Mouse (Mus musculus) forebrain, embryonic 12.5 days (tissue): Measurements from ENCODE around the gene Morn1. TPM values are rescaled to one million over a fixed set of nuclear protein-coding genes. Genes with fewer than 3 reads are reported as not detected.

Experiments
- ATAC-seq: fragments of 200-750 bp; cut with Nextera tagmentation; 2 replicates; pipeline ENCODE4 v1.8.0; 2017; ENCODE audit warnings: moderate TSS enrichment; ENCODE audit not compliant: low FRiP score
- H3K27ac ChIP-seq: fragments of 300-500 bp; sonication (generic); 2 replicates; pipeline ENCODE4 v1.5.1; 2016; ENCODE audit warnings: mild to moderate bottlenecking
- H3K27me3 ChIP-seq: fragments of 300-500 bp; sonication (generic); 2 replicates; pipeline ENCODE4 v1.6.1; 2016; ENCODE audit warnings: mild to moderate bottlenecking
- H3K36me3 ChIP-seq: fragments of 300-500 bp; sonication (generic); replicated peaks from 2 replicates; pipeline ENCODE4 v1.6.1; 2016; ENCODE audit warnings: mild to moderate bottlenecking
- H3K4me1 ChIP-seq: fragments of 300-500 bp; sonication (generic); 2 replicates; pipeline ENCODE4 v1.6.1; 2016
- H3K4me2 ChIP-seq: fragments of 300-500 bp; sonication (generic); 2 replicates; pipeline ENCODE4 v1.6.1; 2016; ENCODE audit warnings: mild to moderate bottlenecking, moderate library complexity
- H3K4me3 ChIP-seq: fragments of 300-500 bp; sonication (generic); replicated peaks from 2 replicates; pipeline ENCODE4 v1.5.1; 2016; ENCODE audit warnings: mild to moderate bottlenecking
- H3K9ac ChIP-seq: fragments of 300-500 bp; sonication (generic); 2 replicates; pipeline ENCODE4 v1.6.1; 2016; ENCODE audit warnings: mild to moderate bottlenecking
- H3K9me3 ChIP-seq: fragments of 300-500 bp; sonication (generic); 2 replicates; pipeline ENCODE4 v1.6.1; 2016
- WGBS: fragments of 180-500 bp; shearing (Covaris S2); methylation state at CpG from one replicate; pipeline ENCODE4 v1.1.7; 2016; 5-methylcytosine and 5-hydroxymethylcytosine counted together
- polyA plus RNA-seq: library from polyadenylated mRNA; unstranded; fragments of >200 nt; fragmentation: Nextera tagmentation; extraction: Ambion mirVana; gene quantifications from 2 replicates; pipeline ENCODE4 v1.2.1, GENCODE M21; 2016

The Morn1 gene
- polyA plus RNA-seq = 6.9 and 7.0 TPM in 2 replicates

DNA sequence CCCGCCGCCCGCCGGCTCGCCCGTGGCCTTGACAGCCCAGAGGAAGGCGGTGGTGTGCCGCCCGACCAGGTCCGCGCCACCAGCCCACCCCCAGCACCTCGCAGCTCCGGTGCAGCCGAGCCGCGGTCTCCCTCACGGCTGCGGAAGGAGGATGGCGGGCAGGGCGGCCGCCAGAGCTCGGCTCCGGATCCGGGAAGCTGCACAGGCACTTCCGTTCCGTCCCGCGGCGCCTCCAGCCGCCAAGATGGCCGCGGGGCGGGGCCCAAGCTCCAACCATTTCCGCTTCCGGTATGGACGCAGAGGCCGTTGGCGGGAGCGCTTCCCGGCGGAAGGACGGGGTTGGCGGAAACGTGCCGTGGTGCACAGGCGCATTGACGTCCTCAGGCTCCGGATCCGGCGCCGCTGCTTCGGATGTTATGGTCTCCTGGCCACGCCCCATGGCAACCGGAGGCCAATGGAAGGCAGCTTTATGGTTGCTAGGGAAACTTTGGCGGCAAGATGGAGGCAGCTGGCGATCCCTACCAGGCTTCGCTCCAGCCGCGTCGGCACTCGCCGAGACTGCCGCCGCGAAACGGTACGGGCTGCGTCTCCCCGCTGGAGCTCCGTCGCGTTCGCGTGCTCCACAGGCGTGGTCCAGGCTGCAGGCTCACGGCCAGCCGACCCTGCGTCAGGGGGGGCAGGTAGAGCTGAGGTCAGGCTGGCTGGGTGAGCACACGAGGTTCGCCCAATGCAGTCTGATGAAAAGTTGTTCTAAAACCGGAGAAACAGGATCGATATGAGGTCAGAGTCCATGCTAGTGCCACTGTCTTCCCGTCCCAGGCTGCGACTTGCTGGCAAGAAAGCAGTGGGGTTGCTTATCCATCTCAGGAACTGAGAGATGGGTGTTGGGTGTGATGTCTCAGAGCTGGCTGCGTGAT is at the start of gene Morn1, which contains the start of gene Rer1:
TSS of gene Morn1 (plus strand) at position 470 of the 917 bp plus-strand sequence.
TSS of gene Rer1 (minus strand) at position 275 of the 917 bp plus-strand sequence.
- Histone ChIP-seq H3K4me2 (peak within 1 kb of the TSS; percentile 98), H3K4me3 (peak within 1 kb of the TSS; percentile 85), H3K9ac (peak within 1 kb of the TSS; percentile 92), H3K27ac (peak within 1 kb of the TSS; percentile 93), H3K9me3 (no peaks in the 10 kb centered on the region), H3K4me1 (peaks cover 30% of the 10 kb centered on the region), H3K36me3 (peaks cover 25% of the 10 kb centered on the region), H3K27me3 (no peaks in the 10 kb centered on the region)
- ATAC-seq = peak; percentile 97
- WGBS = under 1% methylated on average over 83 of the region's 85 CpGs

DNA sequence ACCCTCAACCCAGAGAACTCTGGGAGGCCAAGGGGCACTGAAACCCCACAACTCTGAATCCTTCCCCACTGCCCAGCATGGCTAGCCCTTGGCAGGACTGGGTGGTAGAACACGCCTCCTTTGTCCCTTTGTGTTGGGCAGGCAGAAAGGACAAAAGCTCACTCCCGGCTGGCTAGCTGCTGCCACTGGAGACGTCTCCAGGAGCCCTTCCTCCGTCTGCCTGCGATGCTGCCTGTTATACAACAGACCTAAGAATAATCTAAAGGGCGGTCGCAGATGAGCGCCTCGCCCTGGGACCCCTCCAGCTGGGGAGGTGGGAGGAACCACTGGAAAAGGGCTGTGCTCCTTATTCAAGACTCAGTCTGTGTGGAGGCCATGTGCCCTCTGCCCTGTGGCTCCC is 46.2 kb upstream of the Morn1 start:
- no peaks in the 10 kb centered on the region for H3K9me3 ChIP-seq
- H3K9ac ChIP-seq = peak overlapping the region; percentile 13
- H3K4me3 ChIP-seq = no peak overlapping the region
- ATAC-seq = peak; percentile 39; the same call in 1 of the 2 replicates
- WGBS = 4% methylated on average over 9 of the region's 9 CpGs
- peak overlapping the region; percentile 36; the same call in 1 of the 2 replicates for H3K27ac ChIP-seq
- no peaks in the 10 kb centered on the region for H3K36me3 ChIP-seq
- peak overlapping the region; percentile 4; the same call in 1 of the 2 replicates for H3K4me2 ChIP-seq
- peaks cover 78% of the 10 kb centered on the region for H3K27me3 ChIP-seq
- peaks cover 29% of the 10 kb centered on the region for H3K4me1 ChIP-seq

DNA sequence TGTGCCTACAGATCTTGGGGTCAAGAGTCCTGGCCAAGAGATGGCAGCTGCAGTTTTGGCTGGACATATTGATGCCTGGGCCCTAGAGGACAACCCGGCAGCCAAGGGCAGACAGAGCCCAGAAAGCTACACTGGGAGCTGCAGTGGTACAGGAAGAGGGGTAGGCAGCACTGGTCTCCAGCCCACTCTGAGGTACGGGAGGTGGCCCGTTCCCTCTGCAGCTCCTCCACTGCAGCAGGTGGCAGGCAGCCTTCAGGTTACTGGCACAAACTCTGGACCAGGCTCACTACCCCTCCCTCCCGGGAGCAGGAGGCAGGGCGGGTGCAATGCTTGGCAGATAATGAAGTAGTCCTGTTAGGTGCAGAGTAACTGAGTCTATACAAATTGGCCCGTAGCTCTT is 45.7 kb upstream of the Morn1 start:
- H3K4me3 ChIP-seq = no peak overlapping the region
- no peaks in the 10 kb centered on the region for H3K36me3 ChIP-seq
- no peak for ATAC-seq
- WGBS = 49% methylated on average over 6 of the region's 6 CpGs
- H3K9me3 ChIP-seq = no peaks in the 10 kb centered on the region
- H3K27ac ChIP-seq = no peak overlapping the region
- H3K27me3 ChIP-seq = peaks cover 78% of the 10 kb centered on the region
- H3K4me1 ChIP-seq = peaks cover 29% of the 10 kb centered on the region
- H3K9ac ChIP-seq = peak overlapping the region; percentile 13
- peak overlapping the region; percentile 4; the same call in 1 of the 2 replicates for H3K4me2 ChIP-seq

DNA sequence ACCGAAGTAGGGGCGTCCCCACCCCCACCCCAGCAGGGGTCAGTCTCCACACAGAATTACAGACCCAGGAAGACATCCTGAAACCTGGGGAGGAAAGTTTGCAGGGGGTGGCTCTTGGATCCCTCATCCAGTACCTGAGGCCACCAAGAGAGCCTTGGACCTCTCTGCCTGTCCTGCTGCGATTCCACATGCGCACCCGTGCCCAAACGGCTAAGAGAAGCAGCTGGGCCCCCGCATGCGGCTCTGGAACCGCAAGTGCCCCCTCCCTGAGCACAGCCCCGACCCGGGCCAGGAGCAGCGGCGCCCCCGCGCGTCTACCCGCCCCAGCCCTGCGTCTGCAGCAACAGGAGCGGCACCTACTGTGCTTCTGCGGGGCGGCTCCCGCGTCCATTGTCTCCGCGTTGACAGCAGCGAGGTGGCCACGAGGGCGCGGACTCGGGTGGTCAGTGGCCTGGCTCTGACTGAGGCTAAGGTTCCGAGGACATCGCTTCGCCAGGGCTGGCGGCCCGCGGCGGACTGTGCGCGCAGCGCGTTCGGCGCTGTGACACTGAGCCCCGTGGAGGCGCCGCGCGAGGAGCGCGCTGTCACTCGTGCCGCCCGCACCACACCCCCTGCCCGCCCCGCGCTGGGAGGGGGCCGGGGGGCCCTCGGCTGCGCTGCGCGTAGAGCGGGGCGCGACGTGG is 43.6 kb upstream of the Morn1 start:
- WGBS = 2% methylated on average over 62 of the region's 65 CpGs
- no peaks in the 10 kb centered on the region for H3K36me3 ChIP-seq
- peaks cover 29% of the 10 kb centered on the region for H3K4me1 ChIP-seq
- peak overlapping the region; percentile 48 for H3K9ac ChIP-seq
- H3K27ac ChIP-seq = no peak overlapping the region
- H3K9me3 ChIP-seq = no peaks in the 10 kb centered on the region
- ATAC-seq = 0 out of 2 replicates have a peak, but pooled peaks have one; percentile 13
- peak overlapping the region; percentile 45 for H3K4me3 ChIP-seq
- peaks cover 78% of the 10 kb centered on the region for H3K27me3 ChIP-seq
- H3K4me2 ChIP-seq = peak overlapping the region; percentile 69

DNA sequence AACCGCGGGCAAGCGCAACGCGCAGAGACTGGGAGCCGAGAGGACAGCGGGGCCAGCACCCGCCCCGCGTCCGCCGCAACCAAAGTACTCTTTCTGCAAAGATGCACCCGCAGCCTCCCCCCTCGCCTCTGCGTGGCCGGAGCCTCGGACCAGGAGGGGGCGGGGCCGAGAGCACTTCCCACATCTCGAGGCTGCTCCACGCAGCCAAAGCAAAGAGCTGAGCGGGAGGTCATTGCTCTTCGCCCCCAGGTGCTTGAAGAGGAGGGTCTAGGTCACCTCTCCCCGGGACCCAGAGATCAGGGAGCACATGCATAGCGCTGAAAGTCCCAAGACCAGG is 43.1 kb upstream of the Morn1 start:
- Histone ChIP-seq H3K27ac (no peak overlapping the region), H3K9ac (peak overlapping the region; percentile 48)
- ATAC-seq = 0 out of 2 replicates have a peak, but pooled peaks have one; percentile 43

DNA sequence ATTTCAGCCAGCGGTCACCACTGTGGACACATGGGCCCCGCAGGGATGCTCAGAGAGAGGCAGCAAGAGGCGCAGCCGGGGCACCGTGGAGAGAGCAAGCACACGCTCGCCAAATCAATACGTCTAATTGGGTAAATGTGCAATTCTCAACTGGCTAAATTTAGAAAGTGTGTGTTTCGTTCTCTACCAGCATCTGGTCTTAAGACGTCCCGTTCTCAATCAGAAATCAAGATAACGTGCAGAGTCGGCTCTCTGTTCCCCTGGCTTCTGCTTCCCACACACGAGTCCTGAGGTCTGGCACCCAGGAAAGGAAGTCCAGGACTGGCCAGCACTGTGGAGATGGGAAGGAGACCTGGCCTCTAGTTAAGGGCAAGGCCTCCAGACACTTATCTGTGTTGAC is 39.7 kb upstream of the Morn1 start:
- Histone ChIP-seq H3K9me3 (no peaks in the 10 kb centered on the region), H3K27me3 (peaks cover 59% of the 10 kb centered on the region), H3K4me1 (peaks cover 12% of the 10 kb centered on the region), H3K9ac (no peak overlapping the region), H3K36me3 (no peaks in the 10 kb centered on the region), H3K4me3 (no peak overlapping the region), H3K27ac (no peak overlapping the region), H3K4me2 (no peak overlapping the region)
- ATAC-seq = no peak
- 89% methylated on average over 14 of the region's 14 CpGs for WGBS

More for the DNA sequence above, 43.1 kb upstream of the Morn1 start:
- peaks cover 76% of the 10 kb centered on the region for H3K27me3 ChIP-seq
- H3K4me2 ChIP-seq = peak overlapping the region; percentile 69
- H3K4me3 ChIP-seq = peak overlapping the region; percentile 45
- peaks cover 29% of the 10 kb centered on the region for H3K4me1 ChIP-seq
- WGBS = 2% methylated on average over 24 of the region's 25 CpGs
- H3K9me3 ChIP-seq = no peaks in the 10 kb centered on the region
- no peaks in the 10 kb centered on the region for H3K36me3 ChIP-seq

DNA sequence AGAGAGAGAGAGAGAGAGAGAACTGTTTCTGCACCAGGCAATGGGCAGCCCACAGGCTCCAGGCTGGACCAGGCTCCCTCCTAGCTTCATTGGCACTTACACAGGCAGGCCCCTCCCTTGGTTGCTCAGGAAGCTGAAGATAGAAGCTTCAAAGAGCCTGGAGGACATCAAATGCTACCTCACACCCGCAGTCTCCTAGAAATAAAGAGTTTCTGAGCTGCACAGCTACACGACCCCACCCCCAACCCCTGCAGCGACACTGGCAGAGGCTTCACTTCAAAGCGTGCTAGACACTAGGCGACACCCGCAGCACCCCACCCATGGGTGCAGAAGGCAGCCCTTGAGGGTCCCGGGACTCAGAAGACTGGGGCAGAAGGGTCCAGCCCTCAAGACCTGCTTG is 36.3 kb upstream of the Morn1 start:
- Histone ChIP-seq H3K9ac (no peak overlapping the region), H3K4me2 (no peak overlapping the region), H3K27me3 (peaks cover 32% of the 10 kb centered on the region), H3K27ac (no peak overlapping the region), H3K4me1 (peaks cover 15% of the 10 kb centered on the region; the same call in 1 of the 2 replicates), H3K4me3 (no peak overlapping the region), H3K9me3 (no peaks in the 10 kb centered on the region), H3K36me3 (no peaks in the 10 kb centered on the region)
- no peak for ATAC-seq
- WGBS = 86% methylated on average over 7 of the region's 7 CpGs

DNA sequence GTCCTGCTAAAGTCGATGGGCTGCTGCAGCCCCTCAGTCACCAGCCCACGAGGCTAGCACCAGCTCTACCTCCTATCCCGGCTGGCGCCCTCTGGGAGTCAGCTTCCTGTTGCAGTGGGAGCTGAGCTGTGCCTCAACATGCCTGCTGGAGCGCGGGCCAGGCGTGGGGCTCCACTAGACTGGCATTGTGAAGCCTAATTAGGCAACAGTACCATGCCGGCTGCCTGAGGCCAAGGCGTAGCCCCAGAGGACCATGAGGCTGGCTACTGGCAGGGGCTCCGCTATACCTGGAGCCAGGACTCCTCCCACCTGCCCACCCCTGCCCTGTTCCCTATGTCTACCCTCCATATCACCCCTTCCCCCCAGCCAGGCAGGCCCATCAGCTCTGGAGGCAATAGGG is 29.7 kb upstream of the Morn1 start, which contains the start of gene Plch2:
TSS of gene Plch2 (minus strand) at position 61 of the 400 bp plus-strand sequence.
- H3K27me3 ChIP-seq = peaks cover 20% of the 10 kb centered on the region; the same call in 1 of the 2 replicates
- ATAC-seq = peak; percentile 41; the same call in 1 of the 2 replicates

DNA sequence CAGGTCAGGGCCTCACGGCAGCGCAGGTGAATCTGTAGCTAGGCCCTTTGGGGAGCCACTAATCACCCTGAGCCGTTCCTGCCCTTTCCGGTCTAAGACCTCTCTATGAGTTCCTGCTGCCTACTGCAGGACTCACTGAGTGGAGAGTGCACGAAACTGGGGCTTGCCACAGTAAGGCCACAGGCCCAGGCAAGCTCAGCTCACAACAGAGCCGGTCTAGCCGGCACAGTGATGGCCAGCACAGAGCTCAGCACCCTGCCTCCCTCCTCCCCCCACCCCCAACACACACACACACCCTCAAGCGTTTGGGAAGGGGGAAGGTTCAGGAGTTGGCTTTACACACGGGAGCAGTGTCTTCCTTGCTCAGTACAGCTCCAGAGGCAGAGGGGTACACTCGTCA is 28.1 kb upstream of the Morn1 start:
- Histone ChIP-seq H3K36me3 (no peaks in the 10 kb centered on the region), H3K4me3 (no peak overlapping the region), H3K27me3 (peaks cover 30% of the 10 kb centered on the region), H3K9me3 (no peaks in the 10 kb centered on the region), H3K4me2 (no peak overlapping the region), H3K9ac (no peak overlapping the region), H3K27ac (no peak overlapping the region), H3K4me1 (peaks cover 34% of the 10 kb centered on the region)
- WGBS = 33% methylated on average over 10 of the region's 10 CpGs
- ATAC-seq = no peak

More for the DNA sequence above, 29.7 kb upstream of the Morn1 start, which contains the start of gene Plch2:
- H3K4me2 ChIP-seq = peak within 1 kb of the TSS; percentile 15; the same call in 1 of the 2 replicates
- no peaks in the 10 kb centered on the region for H3K9me3 ChIP-seq
- H3K4me3 ChIP-seq = no peak within 1 kb of the TSS
- 54% methylated on average over 10 of the region's 10 CpGs for WGBS
- H3K36me3 ChIP-seq = no peaks in the 10 kb centered on the region
- H3K27ac ChIP-seq = peak within 1 kb of the TSS; percentile 31; the same call in 1 of the 2 replicates
- H3K4me1 ChIP-seq = peaks cover 41% of the 10 kb centered on the region
- H3K9ac ChIP-seq = peak within 1 kb of the TSS; percentile 29

DNA sequence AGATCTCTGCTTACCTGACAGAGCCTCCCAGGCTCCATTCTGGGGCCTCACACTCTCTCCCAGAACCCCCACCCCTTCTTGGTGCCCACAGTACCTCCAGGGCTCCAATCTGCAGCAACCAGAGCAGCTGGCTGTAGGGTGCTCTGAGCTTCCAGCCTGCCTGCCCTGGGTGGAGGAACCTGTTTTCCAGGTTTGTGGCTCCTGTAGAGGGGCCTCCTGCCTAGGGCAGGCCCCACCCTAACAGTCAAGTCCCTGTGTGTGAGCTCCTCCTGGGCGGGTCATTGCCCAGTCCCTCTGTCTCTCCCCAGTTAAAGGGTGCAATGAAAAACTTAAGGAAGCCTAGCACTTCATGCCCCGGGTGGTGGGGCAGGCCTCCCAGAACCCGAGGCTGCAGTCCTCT is 22.5 kb upstream of the Morn1 start:
- WGBS = 53% methylated on average over 3 of the region's 3 CpGs
- no peak overlapping the region for H3K4me3 ChIP-seq
- no peaks in the 10 kb centered on the region for H3K9me3 ChIP-seq
- no peak overlapping the region for H3K4me2 ChIP-seq
- no peak overlapping the region for H3K9ac ChIP-seq
- H3K36me3 ChIP-seq = peaks cover 9% of the 10 kb centered on the region
- peaks cover 16% of the 10 kb centered on the region; the same call in 1 of the 2 replicates for H3K27me3 ChIP-seq
- 0 out of 2 replicates have a peak overlapping the region, but pooled peaks have one; percentile 8 for H3K27ac ChIP-seq
- H3K4me1 ChIP-seq = peaks cover 35% of the 10 kb centered on the region
- ATAC-seq = no peak

DNA sequence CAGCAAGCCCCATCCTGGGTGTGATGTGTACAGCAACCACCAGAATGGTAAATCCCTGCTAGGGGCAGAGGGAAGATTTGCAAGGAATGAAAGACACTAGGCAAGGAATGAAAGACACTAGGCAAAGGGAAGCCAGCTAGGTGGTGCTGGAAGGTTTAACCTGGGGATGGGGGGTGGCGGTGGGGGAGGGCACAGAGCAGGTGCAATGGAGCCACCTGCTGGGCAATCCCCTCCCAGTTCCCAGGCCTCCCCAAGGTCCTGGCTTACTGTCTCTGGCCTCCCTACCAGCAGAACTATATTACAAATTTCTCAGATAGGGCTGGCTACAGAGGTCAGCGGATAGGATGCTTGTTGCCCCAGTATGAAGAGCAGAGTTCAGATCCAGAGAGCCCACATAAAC is 21.9 kb upstream of the Morn1 start:
- no peak overlapping the region for H3K4me3 ChIP-seq
- H3K9me3 ChIP-seq = no peaks in the 10 kb centered on the region
- peaks cover 29% of the 10 kb centered on the region for H3K4me1 ChIP-seq
- ATAC-seq = no peak
- H3K27ac ChIP-seq = no peak overlapping the region
- peaks cover 16% of the 10 kb centered on the region; the same call in 1 of the 2 replicates for H3K27me3 ChIP-seq
- H3K36me3 ChIP-seq = peaks cover 15% of the 10 kb centered on the region
- no peak overlapping the region for H3K9ac ChIP-seq
- H3K4me2 ChIP-seq = no peak overlapping the region
- WGBS = 61% methylated on average over 2 of the region's 2 CpGs
